Mouse (Mus musculus) 3T3-L1 (cell line): Measurements from ENCODE around the gene Otop2.

Experiments
- DNase-seq: peaks from one replicate; pipeline ENCODE4 v3.0.0-alpha.2; 2015; ENCODE audit warnings: low read depth, low spot score

Otop2 gene

GRCm38 (mm10) chr11:115306863-115307262, at the start of gene Otop2:
Gene Otop2, plus strand, starts transcription at chr11:115307163.
- DNase-seq = no peak

DNA sequence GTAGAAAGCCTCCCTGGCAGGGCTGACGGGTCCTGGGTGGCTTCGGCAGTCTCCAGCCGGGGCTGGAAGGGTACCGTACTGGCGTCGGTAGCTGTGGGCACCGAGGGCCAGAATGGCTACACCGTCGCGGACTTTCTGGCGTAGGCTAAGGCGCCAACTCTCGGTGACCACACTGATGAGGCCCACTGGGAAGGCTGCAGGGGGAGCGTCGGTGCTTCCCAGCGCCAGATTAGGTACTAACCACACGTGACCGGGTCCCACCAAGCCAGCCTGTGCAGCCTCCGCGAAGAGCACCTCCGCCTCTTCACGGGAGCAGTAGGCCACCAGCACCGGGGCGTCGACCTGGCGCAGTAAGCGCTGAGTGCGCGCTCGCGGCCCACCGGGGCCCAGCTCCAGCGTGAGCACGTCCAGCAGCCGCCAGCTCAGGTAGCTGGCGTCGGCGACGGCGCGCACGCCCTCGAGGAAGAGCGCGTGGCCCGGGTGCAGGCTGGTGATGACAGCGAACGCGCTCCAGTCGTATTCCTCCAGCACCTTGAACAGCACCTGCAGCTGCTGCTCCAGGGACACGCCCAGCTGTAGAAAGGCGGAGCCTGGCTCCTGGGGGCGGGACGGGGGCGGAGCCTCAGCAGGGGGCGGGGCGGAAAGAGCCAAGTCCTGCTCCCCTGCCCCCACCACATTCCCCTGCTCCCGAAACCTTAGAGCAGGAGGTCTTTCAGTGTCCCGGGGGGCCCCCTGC, 49.0 kb upstream of the Otop2 start:
- DNase-seq = no peak

GRCm38 (mm10) chr11:115259134-115259533, 47.8 kb upstream of the Otop2 start:
- DNase-seq = no peak

DNA sequence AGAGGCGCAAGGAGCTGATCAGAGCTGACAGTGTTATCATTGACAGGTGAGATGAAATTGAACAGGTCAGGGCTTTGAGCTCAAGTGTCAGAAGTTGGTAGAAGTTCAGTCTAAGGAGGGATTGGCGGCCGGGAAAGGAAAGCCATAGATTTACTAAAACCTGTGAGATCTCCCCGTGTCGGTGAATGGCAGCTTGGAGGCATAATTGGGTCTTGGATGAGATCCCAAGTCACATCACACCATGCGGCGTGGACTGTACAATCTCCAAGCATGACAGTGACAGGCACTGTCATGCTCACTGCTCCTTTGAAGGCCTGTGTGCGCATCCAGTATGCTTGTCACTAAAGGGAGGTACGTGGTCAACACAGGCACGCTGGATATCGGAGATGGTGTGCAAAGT, 44.0 kb upstream of the Otop2 start:
- no peak for DNase-seq

GRCm38 (mm10) chr11:115264136-115264861, 42.7 kb upstream of the Otop2 start:
- DNase-seq = no peak

GRCm38 (mm10) chr11:115264862-115265668, 41.9 kb upstream of the Otop2 start:
- DNase-seq = no peak

DNA sequence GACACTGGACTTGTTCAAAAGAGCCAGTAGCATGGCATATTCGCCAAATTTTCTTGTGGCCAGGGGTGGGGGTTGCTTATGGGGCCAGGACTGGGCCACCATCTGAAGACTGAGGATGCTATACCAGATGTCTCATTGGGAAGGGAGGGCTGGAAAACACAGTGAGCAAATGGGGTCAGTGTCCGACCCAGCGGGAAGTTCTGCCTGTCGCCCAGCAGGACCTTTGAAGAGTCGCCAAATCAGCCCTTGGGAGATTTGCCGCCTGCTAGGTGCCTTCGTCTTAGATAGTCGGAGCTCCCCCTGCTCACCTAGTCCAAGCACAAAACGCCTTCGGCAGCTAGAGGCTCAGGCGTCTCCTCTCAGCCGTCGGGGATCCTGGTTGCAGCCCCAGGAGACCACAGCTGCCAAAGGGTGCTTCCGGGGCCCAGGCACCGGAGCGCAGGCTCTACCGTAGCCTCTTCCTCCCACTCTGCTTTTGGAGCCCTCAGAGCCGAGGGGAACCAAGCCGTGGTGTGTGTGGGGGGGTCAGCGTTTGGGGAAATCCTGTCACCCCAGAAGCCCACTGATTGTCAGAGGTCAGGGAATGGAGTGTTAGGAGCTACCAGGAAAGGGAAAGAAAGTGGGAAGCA, 41.1 kb upstream of the Otop2 start:
- DNase-seq = no peak

DNA sequence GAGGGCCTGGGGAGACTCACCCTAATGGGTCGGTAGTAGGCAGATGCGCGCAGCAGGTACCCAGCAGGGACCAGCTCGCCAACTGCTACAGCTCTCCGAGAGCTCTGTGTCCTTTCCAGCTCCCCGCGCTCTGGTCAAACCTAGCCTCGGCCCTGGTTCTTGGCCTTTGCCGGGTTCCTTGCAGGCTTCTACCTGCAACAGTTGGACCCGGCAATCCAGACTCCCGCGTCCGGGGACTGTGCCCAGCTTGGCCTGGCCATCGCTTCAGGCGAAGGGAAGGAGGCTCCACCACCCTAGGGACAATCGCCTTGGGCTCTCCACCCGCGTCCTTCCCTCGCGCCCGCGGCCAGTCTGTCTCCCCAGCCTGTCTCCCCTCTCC, 40.6 kb upstream of the Otop2 start:
- no peak for DNase-seq

GRCm38 (mm10) chr11:115267061-115267883, 39.7 kb upstream of the Otop2 start, which contains the start of gene Grin2c:
Gene Grin2c, minus strand, starts transcription at chr11:115267243.
- no peak for DNase-seq

GRCm38 (mm10) chr11:115267958-115268357, 39.0 kb upstream of the Otop2 start:
- DNase-seq = no peak

- no peak for DNase-seq
Measured at GRCm38 (mm10) chr11:115269330-115270066, 37.5 kb upstream of the Otop2 start.

DNA sequence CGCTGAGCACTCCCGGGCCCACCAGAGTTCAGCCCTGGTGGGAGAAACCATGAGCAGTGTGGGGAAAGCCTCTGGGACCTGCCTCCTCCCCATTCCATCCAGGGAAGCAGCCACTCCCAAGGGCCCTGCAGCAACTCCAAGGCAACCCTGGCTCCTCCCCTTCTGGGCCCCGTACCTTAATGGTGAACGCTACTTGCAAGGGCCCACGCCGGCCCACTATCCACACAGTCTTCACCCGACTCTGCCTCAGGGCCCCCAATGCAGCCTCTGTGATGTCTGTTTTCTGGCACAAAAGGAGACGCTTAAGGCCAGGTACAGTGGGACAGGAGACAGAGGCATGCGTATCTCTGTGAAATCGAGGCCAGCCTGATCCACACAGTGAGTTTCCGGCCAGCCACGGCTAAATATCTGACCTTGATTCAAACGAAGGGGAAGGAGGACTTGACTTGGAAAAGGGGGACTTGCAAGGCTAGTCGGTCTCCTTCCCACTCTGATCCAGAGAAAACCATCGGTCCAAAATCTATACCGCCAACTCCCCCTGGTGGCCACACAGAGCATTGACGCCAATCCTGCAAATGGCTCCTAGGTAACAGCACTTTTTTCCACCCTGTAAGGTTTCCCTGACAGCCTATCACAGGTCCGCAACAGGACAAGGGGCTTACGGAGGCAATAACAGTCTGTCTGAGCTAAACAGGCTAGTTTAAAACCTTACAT, 36.7 kb upstream of the Otop2 start:
- DNase-seq = peak; percentile 85

DNA sequence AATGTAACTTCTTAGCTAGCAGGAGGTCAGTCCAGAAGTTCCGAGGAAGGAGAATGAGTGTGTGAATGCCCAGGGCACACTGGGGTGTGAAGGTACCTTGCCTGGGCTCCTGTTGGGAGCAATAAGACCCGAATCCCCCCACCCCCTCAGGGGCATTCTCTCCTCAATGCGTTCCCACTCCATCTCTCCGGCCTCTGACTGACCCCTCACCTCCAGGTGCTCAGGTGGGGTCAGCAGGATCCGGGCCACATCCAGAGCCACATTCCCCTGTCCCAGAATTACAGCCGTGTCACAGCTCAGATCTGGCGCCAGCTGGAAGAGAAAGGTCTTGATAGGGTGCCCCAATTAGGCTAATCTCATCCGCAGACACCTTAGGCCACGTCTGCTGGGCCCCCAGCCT, 35.9 kb upstream of the Otop2 start:
- no peak for DNase-seq

DNA sequence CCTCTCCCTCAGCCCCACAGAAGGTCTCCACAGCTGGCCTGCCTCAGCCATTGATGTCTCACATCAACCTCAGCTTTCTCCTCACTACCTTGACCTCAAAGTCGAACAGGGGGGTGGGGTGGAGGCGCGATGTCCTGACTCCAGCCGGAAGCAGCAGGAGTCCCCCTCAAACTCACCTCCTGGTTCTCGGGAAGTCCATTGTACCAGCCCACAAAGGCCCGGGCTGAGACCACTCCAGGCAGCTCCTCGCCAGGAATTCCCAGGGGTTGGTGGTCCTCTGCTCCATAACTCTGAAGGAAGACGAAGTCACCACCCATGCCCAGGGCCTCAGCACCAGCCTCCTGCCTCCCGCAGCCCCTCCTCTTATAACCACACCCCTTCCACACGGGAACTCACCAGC, 35.5 kb upstream of the Otop2 start:
- DNase-seq = no peak

GRCm38 (mm10) chr11:115272894-115273498, 34.0 kb upstream of the Otop2 start:
- DNase-seq = no peak

GRCm38 (mm10) chr11:115273735-115274134, 33.2 kb upstream of the Otop2 start:
- no peak for DNase-seq

DNA sequence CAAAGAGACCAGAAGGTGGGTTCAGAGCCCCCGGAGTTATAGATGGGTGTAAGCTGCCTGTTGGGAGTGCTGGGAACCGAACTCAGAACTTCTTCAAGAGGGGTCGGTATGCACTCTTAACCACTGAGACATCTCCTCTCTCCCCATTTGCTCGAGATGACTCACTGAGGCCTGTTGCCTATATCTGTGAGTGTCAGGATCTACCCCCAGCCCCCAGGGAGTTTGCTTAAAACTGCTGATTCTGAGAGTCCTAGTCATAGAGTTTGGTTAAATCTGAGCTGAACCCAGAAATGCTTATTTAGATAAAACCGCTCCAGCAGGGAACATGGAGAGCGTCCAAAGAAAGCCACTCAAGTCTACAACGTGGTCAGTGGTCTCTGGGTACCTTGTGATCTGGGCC, 32.8 kb upstream of the Otop2 start:
- DNase-seq = peak; percentile 72

DNA sequence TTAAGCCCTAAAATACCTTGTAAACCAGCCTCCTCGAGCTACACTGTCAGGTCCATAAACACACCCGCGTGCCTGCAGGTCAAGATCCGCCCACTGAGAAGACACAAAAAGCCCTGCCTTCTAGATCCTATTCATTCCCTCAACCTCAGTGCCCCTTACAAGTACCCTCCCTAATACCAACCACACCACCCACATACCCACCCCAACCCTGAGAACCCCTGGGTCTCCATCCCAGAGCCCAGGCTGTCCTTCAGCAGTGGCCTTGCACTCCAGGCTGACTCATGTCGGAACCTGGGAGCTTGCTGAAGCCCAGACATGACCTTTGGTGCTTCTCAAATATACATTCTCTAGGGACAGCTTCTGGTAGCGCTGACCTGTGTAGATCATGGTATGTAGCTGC, 32.2 kb upstream of the Otop2 start:
- DNase-seq = no peak

DNA sequence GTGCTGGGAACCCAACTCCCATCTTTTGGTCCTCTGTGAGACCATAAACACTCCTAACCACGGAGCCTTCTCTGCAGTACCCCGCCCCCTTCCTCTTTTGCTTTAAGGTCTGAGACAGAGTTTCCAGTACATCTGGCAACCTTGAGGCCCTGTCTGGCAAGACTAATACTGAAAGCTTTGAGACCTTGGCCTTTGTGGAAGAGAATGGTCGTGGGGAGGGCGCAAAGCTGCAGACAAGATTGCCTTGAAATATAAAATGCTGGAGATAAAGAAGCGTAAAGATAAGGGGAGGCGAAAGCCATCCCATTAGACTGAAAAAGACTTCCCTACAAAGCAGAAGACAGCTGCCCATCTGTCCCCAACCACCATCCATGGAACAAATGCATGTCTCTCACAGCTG, 31.5 kb upstream of the Otop2 start:
- DNase-seq = peak; percentile 28
